7 mouse cellular contexts compared by ENCODE assay signal in the genomic region with DNA sequence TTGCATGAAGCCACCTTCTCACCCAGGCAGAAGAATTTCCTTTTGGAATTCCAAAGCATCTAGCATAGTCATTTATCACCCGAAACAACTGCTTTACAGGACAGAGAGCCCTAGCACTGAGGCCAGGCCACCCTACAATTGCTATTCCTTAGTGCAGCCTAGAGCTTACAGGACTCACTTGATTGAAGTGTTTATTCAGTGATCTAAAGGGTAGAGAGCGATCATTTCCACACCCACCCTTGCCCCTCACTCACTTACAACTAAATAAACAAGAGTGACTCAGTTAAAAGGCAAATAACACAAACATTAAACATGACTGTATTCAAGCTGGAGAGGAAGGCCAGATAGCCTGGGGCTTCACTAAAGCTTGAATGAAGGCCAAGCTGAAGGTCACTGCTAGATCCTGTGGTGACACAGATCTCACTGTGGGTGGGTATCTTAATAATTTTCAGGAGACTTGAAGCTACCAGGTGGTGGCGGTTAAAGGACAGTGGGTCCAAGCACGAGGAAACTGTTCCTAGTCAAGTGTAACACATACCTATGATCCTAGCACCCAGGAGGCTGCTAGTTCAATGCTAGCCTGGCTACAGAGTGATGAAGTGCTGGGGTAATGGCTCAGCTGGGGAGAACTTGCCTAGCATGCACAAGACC.
A peak's percentile ranks its signal among the peaks of the same experiment; 100 is the strongest.
DNase-seq lines count a peak whose midpoint lies in the region; ATAC-seq lines count a peak whose summit lies in the region.

No protein-coding gene starts in this region.

- H3K4me1 ChIP-seq in heart, embryonic 14.5 days (ENCODE audit: control insufficient read depth in 2 of 2, insufficient read depth in 2 of 2, low read length in 2 of 2): peaks cover 28 to 42% of the 10 kb centered on the region in 2 experiments
- peaks cover 26% of the 10 kb centered on the region for H3K4me1 ChIP-seq in midbrain, embryonic 16.5 days (ENCODE audit: control insufficient read depth, insufficient read depth, low read length)
- peaks cover 19% of the 10 kb centered on the region for H3K4me1 ChIP-seq in midbrain, embryonic 13.5 days (replicated peaks)
- H3K4me1 ChIP-seq in intestine, embryonic 16.5 days (ENCODE audit: control insufficient read depth, insufficient read depth, low read length): peaks cover 27% of the 10 kb centered on the region

- H3K27me3 ChIP-seq in heart, embryonic 14.5 days (ENCODE audit: control insufficient read depth, insufficient read depth, low read length): no peaks in the 10 kb centered on the region
- no peaks in the 10 kb centered on the region for H3K27me3 ChIP-seq in midbrain, embryonic 16.5 days (ENCODE audit: control insufficient read depth, insufficient read depth, low read depth, low read length)
- no peaks in the 10 kb centered on the region for H3K27me3 ChIP-seq in midbrain, embryonic 13.5 days
- H3K27me3 ChIP-seq in intestine, embryonic 16.5 days (replicated peaks; ENCODE audit: control insufficient read depth, insufficient read depth, low read length): no peaks in the 10 kb centered on the region

- H3K4me2 ChIP-seq in heart, embryonic 14.5 days (ENCODE audit: low read length): peak overlapping the region; percentile 51
- H3K4me2 ChIP-seq in midbrain, embryonic 16.5 days (ENCODE audit: low read length): no peak overlapping the region; the same call in 1 of the 2 replicates
- H3K4me2 ChIP-seq in midbrain, embryonic 13.5 days (replicated peaks): no peak overlapping the region
- no peak overlapping the region for H3K4me2 ChIP-seq in intestine, embryonic 16.5 days (ENCODE audit: low read depth, low read length)

- peak overlapping the region; percentile 59 for H3K9ac ChIP-seq in heart, embryonic 14.5 days (ENCODE audit: low read length)
- no peak overlapping the region for H3K9ac ChIP-seq in midbrain, embryonic 16.5 days (ENCODE audit: low read depth, low read length)
- H3K9ac ChIP-seq in midbrain, embryonic 13.5 days (replicated peaks): no peak overlapping the region
- H3K9ac ChIP-seq in intestine, embryonic 16.5 days (ENCODE audit: low read depth, low read length): no peak overlapping the region

- 30% methylated on average over 4 of the region's 4 CpGs for WGBS in heart, embryonic 14.5 days
- 77% methylated on average over 4 of the region's 4 CpGs for WGBS in midbrain, embryonic 16.5 days
- WGBS in midbrain, embryonic 13.5 days: 77% methylated on average over 4 of the region's 4 CpGs
- 46% methylated on average over 4 of the region's 4 CpGs for WGBS in intestine, embryonic 16.5 days

- ATAC-seq in heart, embryonic 14.5 days (ENCODE audit: insufficient number of reproducible peaks, insufficient read depth, low FRiP score, low read depth): no peak
- ATAC-seq in midbrain, embryonic 16.5 days: no peak
- ATAC-seq in midbrain, embryonic 13.5 days: no peak
- no peak for ATAC-seq in intestine, embryonic 16.5 days

- DNase-seq in heart, adult 11 months: no peak
- DNase-seq in MN1 (ENCODE audit: low spot score): no peak
- DNase-seq in testis, postnatal 14 days (ENCODE audit: low spot score): no peak

- no peaks in the 10 kb centered on the region for H3K9me3 ChIP-seq in heart, embryonic 14.5 days (ENCODE audit: control insufficient read depth, low read length)
- H3K9me3 ChIP-seq in midbrain, embryonic 16.5 days (replicated peaks; ENCODE audit: control insufficient read depth, low read length, poor library complexity, severe bottlenecking): no peaks in the 10 kb centered on the region
- no peaks in the 10 kb centered on the region for H3K9me3 ChIP-seq in midbrain, embryonic 13.5 days
- H3K9me3 ChIP-seq in intestine, embryonic 16.5 days (ENCODE audit: control insufficient read depth, low read length): no peaks in the 10 kb centered on the region

- no peaks in the 10 kb centered on the region for H3K36me3 ChIP-seq in heart, embryonic 14.5 days (ENCODE audit: control insufficient read depth, insufficient read depth, low read length)
- no peaks in the 10 kb centered on the region for H3K36me3 ChIP-seq in midbrain, embryonic 16.5 days (ENCODE audit: control insufficient read depth, insufficient read depth, low read length)
- H3K36me3 ChIP-seq in midbrain, embryonic 13.5 days: no peaks in the 10 kb centered on the region
- no peaks in the 10 kb centered on the region for H3K36me3 ChIP-seq in intestine, embryonic 16.5 days (ENCODE audit: control insufficient read depth, insufficient read depth, low read length)

- H3K27ac ChIP-seq in heart, embryonic 14.5 days (replicated peaks in 1 of 2; ENCODE audit: control insufficient read depth in 1 of 2, insufficient read depth in 1 of 2, low read depth in 2 of 2, low read length in 2 of 2): peak overlapping the region; percentile 93 to 95
- H3K27ac ChIP-seq in midbrain, embryonic 16.5 days (ENCODE audit: low read length): peak overlapping the region; percentile 69
- no peak overlapping the region for H3K27ac ChIP-seq in midbrain, embryonic 13.5 days
- H3K27ac ChIP-seq in intestine, embryonic 16.5 days (ENCODE audit: low read length): peak overlapping the region; percentile 0; the same call in 1 of the 2 replicates

- H3K4me3 ChIP-seq in heart, embryonic 14.5 days (ENCODE audit: control insufficient read depth in 1 of 2, insufficient read depth in 1 of 2, low read depth in 1 of 2, low read length in 2 of 2): no peak overlapping the region
- H3K4me3 ChIP-seq in midbrain, embryonic 16.5 days (ENCODE audit: low read depth, low read length): no peak overlapping the region
- H3K4me3 ChIP-seq in midbrain, embryonic 13.5 days (replicated peaks): no peak overlapping the region
- no peak overlapping the region for H3K4me3 ChIP-seq in intestine, embryonic 16.5 days (ENCODE audit: low read length)
